Mouse (Mus musculus): ENCODE results near the gene Macrod2. TPM values are rescaled to one million over a fixed set of nuclear protein-coding genes. Genes with fewer than 3 reads are reported as not detected.

Gene Macrod2
- polyA plus RNA-seq, 1 experiment from 2014 or later: 65.9 TPM

GRCm38 (mm10) chr2:140475770-140476169 is 80.7 kb downstream of the Macrod2 start:
- no peak overlapping the region for H3K4me3 ChIP-seq (ENCODE audit: low read depth, low read length)
- 87% methylated on average over 2 of the region's 2 CpGs for WGBS
- ATAC-seq (ENCODE audit: low read depth): no peak

GRCm38 (mm10) chr2:140476891-140477290 is 81.8 kb downstream of the Macrod2 start:
- ATAC-seq (ENCODE audit: low read depth): no peak
- 84% methylated on average over 4 of the region's 4 CpGs for WGBS
- Histone ChIP-seq H3K4me1 (ENCODE audit: control insufficient read depth, insufficient read depth, low read length) (no peaks in the 10 kb centered on the region), H3K9ac (replicated peaks; ENCODE audit: low read depth, low read length) (no peak overlapping the region), H3K27me3 (ENCODE audit: control insufficient read depth, insufficient read depth, low read length) (no peaks in the 10 kb centered on the region), H3K27ac (ENCODE audit: low read depth, low read length) (no peak overlapping the region), H3K4me3 (ENCODE audit: low read depth, low read length) (no peak overlapping the region), H3K36me3 (ENCODE audit: control insufficient read depth, insufficient read depth, low read length) (no peaks in the 10 kb centered on the region), H3K4me2 (ENCODE audit: low read depth, low read length) (no peak overlapping the region), H3K9me3 (ENCODE audit: control insufficient read depth, low read length) (no peaks in the 10 kb centered on the region)

More at GRCm38 (mm10) chr2:140475770-140476169, 80.7 kb downstream of the Macrod2 start:
- no peak overlapping the region for H3K4me2 ChIP-seq (ENCODE audit: low read depth, low read length)
- no peaks in the 10 kb centered on the region for H3K36me3 ChIP-seq (ENCODE audit: control insufficient read depth, insufficient read depth, low read length)
- H3K9me3 ChIP-seq (ENCODE audit: control insufficient read depth, low read length): no peaks in the 10 kb centered on the region
- no peaks in the 10 kb centered on the region for H3K27me3 ChIP-seq (ENCODE audit: control insufficient read depth, insufficient read depth, low read length)
- H3K9ac ChIP-seq (replicated peaks; ENCODE audit: low read depth, low read length): no peak overlapping the region
- H3K27ac ChIP-seq (ENCODE audit: low read depth, low read length): no peak overlapping the region
- H3K4me1 ChIP-seq (ENCODE audit: control insufficient read depth, insufficient read depth, low read length): no peaks in the 10 kb centered on the region

- no peak overlapping the region for H3K27ac ChIP-seq (ENCODE audit: low read depth, low read length)
- WGBS: 86% methylated on average over 2 of the region's 2 CpGs
- H3K4me1 ChIP-seq (ENCODE audit: control insufficient read depth, insufficient read depth, low read length): no peaks in the 10 kb centered on the region
- no peak for ATAC-seq (ENCODE audit: low read depth)
- no peak overlapping the region for H3K9ac ChIP-seq (replicated peaks; ENCODE audit: low read depth, low read length)
- H3K36me3 ChIP-seq (ENCODE audit: control insufficient read depth, insufficient read depth, low read length): no peaks in the 10 kb centered on the region
- no peaks in the 10 kb centered on the region for H3K9me3 ChIP-seq (ENCODE audit: control insufficient read depth, low read length)
- no peak overlapping the region for H3K4me3 ChIP-seq (ENCODE audit: low read depth, low read length)
- no peak overlapping the region for H3K4me2 ChIP-seq (ENCODE audit: low read depth, low read length)
- no peaks in the 10 kb centered on the region for H3K27me3 ChIP-seq (ENCODE audit: control insufficient read depth, insufficient read depth, low read length)
Measured at GRCm38 (mm10) chr2:140482604-140483003, 87.5 kb downstream of the Macrod2 start.

GRCm38 (mm10) chr2:140497688-140498087 is 102.6 kb downstream of the Macrod2 start:
- no peak overlapping the region for H3K4me2 ChIP-seq (ENCODE audit: low read depth, low read length)
- no peak overlapping the region for H3K9ac ChIP-seq (replicated peaks; ENCODE audit: low read depth, low read length)
- 70% methylated on average over 3 of the region's 3 CpGs for whole genome bisulfite sequencing
- H3K27ac ChIP-seq (ENCODE audit: low read depth, low read length): no peak overlapping the region
- ATAC-seq (ENCODE audit: low read depth): no peak
- no peaks in the 10 kb centered on the region for H3K27me3 ChIP-seq (ENCODE audit: control insufficient read depth, insufficient read depth, low read length)
- H3K9me3 ChIP-seq (ENCODE audit: control insufficient read depth, low read length): no peaks in the 10 kb centered on the region
- H3K36me3 ChIP-seq (ENCODE audit: control insufficient read depth, insufficient read depth, low read length): no peaks in the 10 kb centered on the region
- H3K4me1 ChIP-seq (ENCODE audit: control insufficient read depth, insufficient read depth, low read length): no peaks in the 10 kb centered on the region
- H3K4me3 ChIP-seq (ENCODE audit: low read depth, low read length): no peak overlapping the region

GRCm38 (mm10) chr2:140500951-140501350 is 105.8 kb downstream of the Macrod2 start:
- no peak overlapping the region for H3K9ac ChIP-seq (replicated peaks; ENCODE audit: low read depth, low read length)
- H3K4me1 ChIP-seq (ENCODE audit: control insufficient read depth, insufficient read depth, low read length): no peaks in the 10 kb centered on the region
- WGBS: 30% methylated on average over 5 of the region's 5 CpGs

GRCm38 (mm10) chr2:140521472-140521871 is 126.4 kb downstream of the Macrod2 start:
- Histone ChIP-seq H3K27me3 (ENCODE audit: control insufficient read depth, insufficient read depth, low read length) (no peaks in the 10 kb centered on the region), H3K27ac (ENCODE audit: low read depth, low read length) (no peak overlapping the region), H3K4me1 (ENCODE audit: control insufficient read depth, insufficient read depth, low read length) (no peaks in the 10 kb centered on the region), H3K9me3 (ENCODE audit: control insufficient read depth, low read length) (no peaks in the 10 kb centered on the region), H3K9ac (replicated peaks; ENCODE audit: low read depth, low read length) (no peak overlapping the region), H3K4me3 (ENCODE audit: low read depth, low read length) (no peak overlapping the region), H3K4me2 (ENCODE audit: low read depth, low read length) (no peak overlapping the region), H3K36me3 (ENCODE audit: control insufficient read depth, insufficient read depth, low read length) (no peaks in the 10 kb centered on the region)
- WGBS: 98% methylated on average over 2 of the region's 2 CpGs
- no peak for ATAC-seq (ENCODE audit: low read depth)

More at GRCm38 (mm10) chr2:140500951-140501350, 105.8 kb downstream of the Macrod2 start:
- peak; percentile 87 for ATAC-seq (ENCODE audit: low read depth)
- no peak overlapping the region for H3K4me2 ChIP-seq (ENCODE audit: low read depth, low read length)
- no peak overlapping the region for H3K27ac ChIP-seq (ENCODE audit: low read depth, low read length)
- no peaks in the 10 kb centered on the region for H3K9me3 ChIP-seq (ENCODE audit: control insufficient read depth, low read length)
- no peak overlapping the region for H3K4me3 ChIP-seq (ENCODE audit: low read depth, low read length)
- no peaks in the 10 kb centered on the region for H3K27me3 ChIP-seq (ENCODE audit: control insufficient read depth, insufficient read depth, low read length)
- no peaks in the 10 kb centered on the region for H3K36me3 ChIP-seq (ENCODE audit: control insufficient read depth, insufficient read depth, low read length)

GRCm38 (mm10) chr2:140530214-140530613 is 135.1 kb downstream of the Macrod2 start:
- 71% methylated on average over 2 of the region's 2 CpGs for WGBS
- Histone ChIP-seq H3K4me1 (ENCODE audit: control insufficient read depth, insufficient read depth, low read length) (no peaks in the 10 kb centered on the region), H3K9me3 (ENCODE audit: control insufficient read depth, low read length) (no peaks in the 10 kb centered on the region), H3K36me3 (ENCODE audit: control insufficient read depth, insufficient read depth, low read length) (no peaks in the 10 kb centered on the region), H3K27ac (ENCODE audit: low read depth, low read length) (no peak overlapping the region), H3K4me2 (ENCODE audit: low read depth, low read length) (no peak overlapping the region), H3K4me3 (ENCODE audit: low read depth, low read length) (no peak overlapping the region), H3K27me3 (ENCODE audit: control insufficient read depth, insufficient read depth, low read length) (no peaks in the 10 kb centered on the region), H3K9ac (replicated peaks; ENCODE audit: low read depth, low read length) (no peak overlapping the region)
- no peak for ATAC-seq (ENCODE audit: low read depth)

- no peaks in the 10 kb centered on the region for H3K27me3 ChIP-seq (ENCODE audit: control insufficient read depth, insufficient read depth, low read length)
- no peak overlapping the region for H3K4me3 ChIP-seq (ENCODE audit: low read depth, low read length)
- H3K36me3 ChIP-seq (ENCODE audit: control insufficient read depth, insufficient read depth, low read length): no peaks in the 10 kb centered on the region
- H3K9me3 ChIP-seq (ENCODE audit: control insufficient read depth, low read length): no peaks in the 10 kb centered on the region
- WGBS: 81% methylated on average over 3 of the region's 3 CpGs
- no peak overlapping the region for H3K9ac ChIP-seq (replicated peaks; ENCODE audit: low read depth, low read length)
- ATAC-seq (ENCODE audit: low read depth): no peak
- H3K27ac ChIP-seq (ENCODE audit: low read depth, low read length): no peak overlapping the region
- H3K4me1 ChIP-seq (ENCODE audit: control insufficient read depth, insufficient read depth, low read length): no peaks in the 10 kb centered on the region
- H3K4me2 ChIP-seq (ENCODE audit: low read depth, low read length): no peak overlapping the region
Measured at GRCm38 (mm10) chr2:140532024-140532423, 136.9 kb downstream of the Macrod2 start.

- H3K27me3 ChIP-seq (ENCODE audit: control insufficient read depth, insufficient read depth, low read length): no peaks in the 10 kb centered on the region
- no peaks in the 10 kb centered on the region for H3K4me1 ChIP-seq (ENCODE audit: control insufficient read depth, insufficient read depth, low read length)
- 48% methylated on average over 9 of the region's 9 CpGs for whole genome bisulfite sequencing
- H3K4me2 ChIP-seq (ENCODE audit: low read depth, low read length): no peak overlapping the region
- H3K9ac ChIP-seq (replicated peaks; ENCODE audit: low read depth, low read length): no peak overlapping the region
- no peak overlapping the region for H3K27ac ChIP-seq (ENCODE audit: low read depth, low read length)
- no peak overlapping the region for H3K4me3 ChIP-seq (ENCODE audit: low read depth, low read length)
- H3K36me3 ChIP-seq (ENCODE audit: control insufficient read depth, insufficient read depth, low read length): no peaks in the 10 kb centered on the region
- no peaks in the 10 kb centered on the region for H3K9me3 ChIP-seq (ENCODE audit: control insufficient read depth, low read length)
- 0 out of 2 replicates have a peak, but pooled peaks have one; percentile 21 for ATAC-seq (ENCODE audit: low read depth)
Measured at GRCm38 (mm10) chr2:140532859-140533519, 137.9 kb downstream of the Macrod2 start.
